Mouse (Mus musculus) embryonic facial prominence, embryonic 13.5 days (tissue): ENCODE data around the gene Prg2. TPM values are rescaled to one million over a fixed set of nuclear protein-coding genes. Genes with fewer than 3 reads are reported as not detected.

Experiments used
- ATAC-seq: fragments of 200-750 bp; cut with Nextera tagmentation; 2 replicates; pipeline ENCODE4 v1.8.0; 2017; ENCODE audit warnings: low read depth; ENCODE audit not compliant: insufficient number of reproducible peaks, insufficient read depth, low FRiP score, low TSS enrichment
- H3K27ac ChIP-seq: fragments of 300-500 bp; sonication (generic); 2 replicates; pipeline ENCODE4 v1.5.1; 2015; ENCODE audit warnings: moderate library complexity, mild to moderate bottlenecking, inconsistent platforms
- H3K27me3 ChIP-seq: fragments of 300-500 bp; sonication (generic); 2 replicates; pipeline ENCODE4 v1.6.1; 2015; ENCODE audit warnings: mild to moderate bottlenecking, inconsistent platforms
- H3K36me3 ChIP-seq: fragments of 300-500 bp; sonication (generic); 2 replicates; pipeline ENCODE4 v1.6.1; 2015; ENCODE audit warnings: mild to moderate bottlenecking, inconsistent platforms
- H3K4me1 ChIP-seq: fragments of 300-500 bp; sonication (generic); 2 replicates; pipeline ENCODE4 v1.6.1; 2015; ENCODE audit warnings: inconsistent platforms
- H3K4me2 ChIP-seq: fragments of 300-500 bp; sonication (generic); 2 replicates; pipeline ENCODE4 v1.6.1; 2015; ENCODE audit warnings: moderate library complexity, mild to moderate bottlenecking, inconsistent platforms
- H3K4me3 ChIP-seq: fragments of 300-500 bp; sonication (generic); 2 replicates; pipeline ENCODE4 v1.5.1; 2015; ENCODE audit warnings: mild to moderate bottlenecking, inconsistent platforms
- H3K9ac ChIP-seq: fragments of 300-500 bp; sonication (generic); 2 replicates; pipeline ENCODE4 v1.6.1; 2015; ENCODE audit warnings: mild to moderate bottlenecking, inconsistent platforms
- H3K9me3 ChIP-seq: fragments of 300-500 bp; sonication (generic); 2 replicates; pipeline ENCODE4 v1.6.1; 2016; ENCODE audit warnings: inconsistent platforms
- WGBS: fragments of 180-500 bp; shearing (Covaris S2); methylation state at CpG from one replicate; pipeline ENCODE4 v1.1.7; 2015; ENCODE audit warnings: mixed read lengths; 5-methylcytosine and 5-hydroxymethylcytosine counted together
- polyA plus RNA-seq: library from polyadenylated mRNA; unstranded; fragments of >200 nt; fragmentation: Nextera tagmentation; extraction: Ambion mirVana; gene quantifications from 2 replicates; pipeline ENCODE4 v1.2.1, GENCODE M21; 2015

Gene Prg2
- 0.44 and 0.94 TPM in 2 replicates for polyA plus RNA-seq

DNA sequence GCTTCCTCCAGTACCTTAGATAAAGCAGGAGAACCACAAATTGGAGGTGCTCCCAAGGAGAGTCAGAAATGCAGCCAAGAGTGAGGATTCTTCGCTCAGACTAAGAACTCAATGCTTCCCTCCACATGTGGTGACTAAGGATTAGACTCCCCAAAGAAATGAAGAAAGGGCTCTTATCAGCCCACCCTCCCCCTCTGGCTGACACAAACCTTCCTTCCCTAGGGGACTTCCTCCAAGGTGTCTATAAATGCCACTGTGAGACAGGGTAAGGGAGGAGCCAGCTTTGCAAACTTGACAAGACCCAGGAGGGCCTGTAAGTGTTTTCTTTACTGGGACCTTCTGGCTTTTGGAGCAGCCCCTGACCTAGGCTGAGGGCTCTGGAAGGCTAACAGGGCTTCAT lies at the start of gene Prg2:
Prg2 (plus strand) TSS at position 274 of the 400 bp plus-strand sequence.
- no peak within 1 kb of the TSS for H3K4me3 ChIP-seq
- H3K27me3 ChIP-seq, result no peaks in the 10 kb centered on the region
- WGBS, result 40% methylated on average over 1 of the region's 1 CpGs
- no peak within 1 kb of the TSS for H3K4me2 ChIP-seq
- no peaks in the 10 kb centered on the region for H3K36me3 ChIP-seq
- H3K9me3 ChIP-seq, result no peaks in the 10 kb centered on the region
- H3K9ac ChIP-seq, result no peak within 1 kb of the TSS
- ATAC-seq, result no peak
- no peak within 1 kb of the TSS for H3K27ac ChIP-seq
- H3K4me1 ChIP-seq, result no peaks in the 10 kb centered on the region

DNA sequence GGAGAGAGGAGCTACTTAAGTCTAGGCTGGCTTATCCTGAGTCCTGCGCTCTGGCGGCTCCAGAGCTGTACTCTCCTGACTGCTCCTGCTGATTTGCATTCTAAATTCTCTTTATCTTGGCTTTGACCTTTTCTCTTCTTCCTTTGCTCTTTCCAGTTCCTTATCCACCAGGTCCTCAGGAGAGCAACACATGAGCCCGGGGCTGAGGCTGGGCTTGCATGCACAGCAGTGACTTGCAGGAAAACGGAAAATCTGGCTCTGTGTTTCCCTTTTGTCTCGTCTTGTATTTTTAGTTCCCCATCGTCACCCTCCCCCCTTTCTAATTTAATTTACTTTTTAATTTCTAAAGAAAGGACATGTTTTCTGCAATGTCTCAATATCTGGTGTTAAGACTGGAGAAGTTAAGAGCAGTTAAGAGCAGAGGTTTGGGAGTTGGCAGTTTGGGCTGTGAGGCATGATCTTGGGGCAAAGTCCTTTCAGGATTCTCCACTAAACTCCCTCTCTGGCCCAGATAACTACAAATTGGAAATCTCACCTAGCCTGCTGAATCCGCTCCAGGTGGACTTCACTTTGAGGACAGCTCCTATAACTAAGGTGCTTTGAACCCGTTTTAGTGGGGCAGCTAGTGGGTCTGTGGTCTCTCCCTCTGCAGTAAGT lies 46.1 kb upstream of the Prg2 start:
- H3K27me3 ChIP-seq, result no peaks in the 10 kb centered on the region
- no peak overlapping the region for H3K4me3 ChIP-seq
- no peak overlapping the region for H3K4me2 ChIP-seq
- no peaks in the 10 kb centered on the region for H3K9me3 ChIP-seq
- H3K4me1 ChIP-seq, result peaks cover 23% of the 10 kb centered on the region
- no peak overlapping the region for H3K9ac ChIP-seq
- ATAC-seq, result no peak
- WGBS, result 65% methylated on average over 8 of the region's 8 CpGs
- H3K36me3 ChIP-seq, result no peaks in the 10 kb centered on the region
- H3K27ac ChIP-seq, result no peak overlapping the region

DNA sequence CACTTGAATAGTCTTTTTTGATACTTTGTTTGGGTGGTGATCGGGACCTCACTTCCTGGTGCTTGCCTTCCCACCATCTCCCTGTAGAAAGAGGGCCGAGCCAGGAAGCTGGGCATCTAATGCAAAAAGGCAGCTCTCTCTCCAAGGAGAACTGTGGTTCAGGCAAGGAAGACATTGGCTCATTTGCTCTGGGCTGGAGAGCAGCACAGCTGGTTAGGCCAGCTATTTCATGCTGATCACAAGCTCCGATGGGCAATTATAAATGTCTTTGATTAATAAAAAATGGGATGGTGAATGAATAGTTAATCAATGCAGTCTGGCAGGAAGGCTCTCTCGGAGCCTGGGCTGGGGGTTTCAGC lies 45.6 kb upstream of the Prg2 start:
- Histone ChIP-seq H3K27me3 (no peaks in the 10 kb centered on the region), H3K9me3 (no peaks in the 10 kb centered on the region), H3K4me2 (no peak overlapping the region), H3K4me1 (peaks cover 23% of the 10 kb centered on the region), H3K27ac (no peak overlapping the region), H3K4me3 (no peak overlapping the region), H3K9ac (no peak overlapping the region), H3K36me3 (no peaks in the 10 kb centered on the region)
- no peak for ATAC-seq
- 52% methylated on average over 4 of the region's 4 CpGs for WGBS

DNA sequence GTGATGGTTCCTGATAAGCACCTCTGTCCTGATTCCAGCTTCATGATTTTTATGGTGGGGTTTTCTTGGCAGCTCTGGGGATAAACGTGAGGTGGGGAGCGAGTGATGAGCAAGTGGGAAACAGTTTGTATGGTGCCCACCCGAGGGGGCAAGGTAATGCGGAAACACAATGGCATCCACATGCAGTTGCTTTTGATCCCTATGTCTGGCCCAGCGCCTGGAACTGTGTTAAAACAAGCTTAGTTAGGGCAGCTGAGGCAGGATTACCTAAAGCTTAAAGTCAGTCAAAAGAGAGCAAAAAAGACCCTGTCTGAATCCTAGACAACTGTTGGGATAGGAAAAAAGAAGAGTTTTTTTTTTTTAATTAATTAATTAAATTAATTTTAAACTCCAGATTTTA lies 45.2 kb upstream of the Prg2 start:
- ATAC-seq, result no peak
- Histone ChIP-seq H3K27me3 (no peaks in the 10 kb centered on the region), H3K4me3 (no peak overlapping the region), H3K36me3 (no peaks in the 10 kb centered on the region; the same call in 1 of the 2 replicates), H3K27ac (no peak overlapping the region), H3K9ac (no peak overlapping the region), H3K4me1 (peaks cover 23% of the 10 kb centered on the region), H3K4me2 (no peak overlapping the region), H3K9me3 (no peaks in the 10 kb centered on the region)
- WGBS, result 74% methylated on average over 5 of the region's 5 CpGs

DNA sequence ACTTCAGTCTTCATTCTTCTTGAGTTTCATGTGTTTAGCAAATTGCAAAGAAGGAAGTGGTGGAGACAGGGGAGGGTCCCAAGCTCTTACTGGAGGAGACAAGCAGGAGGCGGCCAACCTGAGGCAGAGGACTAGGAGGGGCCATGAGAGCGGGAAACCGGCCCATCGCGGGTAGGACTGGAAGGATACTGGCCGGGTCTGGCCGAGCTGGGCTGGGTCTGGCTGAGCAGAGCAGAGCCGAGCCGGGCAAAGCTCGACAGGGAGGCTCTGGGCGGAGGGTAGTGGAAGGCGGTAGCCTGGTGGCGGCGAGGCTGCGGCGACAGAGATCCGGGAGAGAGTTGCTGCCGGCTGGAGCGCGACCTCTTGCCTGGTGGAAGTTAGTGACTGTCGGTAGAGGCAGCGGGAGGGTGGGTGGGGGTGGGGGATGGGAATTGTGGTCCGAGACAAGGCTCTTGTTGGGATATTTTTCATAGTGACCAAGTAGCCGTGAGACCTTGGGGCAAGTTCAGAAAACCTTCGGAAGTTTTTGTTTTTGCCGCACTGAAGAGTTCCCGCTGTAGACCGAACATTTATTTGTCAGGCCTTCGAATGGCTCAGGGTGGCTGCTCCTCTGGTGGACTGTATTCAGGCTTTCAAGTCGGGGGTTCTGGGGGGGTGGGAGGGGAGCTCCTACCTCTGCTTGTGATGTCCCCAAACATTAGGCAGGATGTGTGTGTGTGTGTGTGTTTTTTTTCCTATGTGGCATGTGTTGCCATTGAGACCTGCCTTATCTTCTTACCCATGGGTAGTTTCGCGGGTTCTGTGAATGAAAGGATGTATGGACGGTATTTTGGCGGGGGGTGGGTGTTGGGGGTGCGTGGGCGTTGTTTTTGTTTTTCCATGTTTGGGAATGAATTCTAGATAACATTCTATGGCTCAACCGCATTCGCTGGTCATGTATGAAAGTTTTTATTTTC lies 43.5 kb upstream of the Prg2 start, which contains the start of gene Slc43a3:
Slc43a3 (plus strand) TSS at position 106 of the 956 bp plus-strand sequence.
- Histone ChIP-seq H3K27ac (peak within 1 kb of the TSS; percentile 60; the same call in 1 of the 2 replicates), H3K4me1 (peaks cover 23% of the 10 kb centered on the region), H3K9ac (peak within 1 kb of the TSS; percentile 77), H3K4me2 (peak within 1 kb of the TSS; percentile 65), H3K4me3 (peak within 1 kb of the TSS; percentile 54), H3K27me3 (no peaks in the 10 kb centered on the region), H3K36me3 (peaks cover 5% of the 10 kb centered on the region; the same call in 1 of the 2 replicates), H3K9me3 (no peaks in the 10 kb centered on the region)
- WGBS, result 17% methylated on average over 38 of the region's 38 CpGs
- peak; percentile 88 for ATAC-seq

DNA sequence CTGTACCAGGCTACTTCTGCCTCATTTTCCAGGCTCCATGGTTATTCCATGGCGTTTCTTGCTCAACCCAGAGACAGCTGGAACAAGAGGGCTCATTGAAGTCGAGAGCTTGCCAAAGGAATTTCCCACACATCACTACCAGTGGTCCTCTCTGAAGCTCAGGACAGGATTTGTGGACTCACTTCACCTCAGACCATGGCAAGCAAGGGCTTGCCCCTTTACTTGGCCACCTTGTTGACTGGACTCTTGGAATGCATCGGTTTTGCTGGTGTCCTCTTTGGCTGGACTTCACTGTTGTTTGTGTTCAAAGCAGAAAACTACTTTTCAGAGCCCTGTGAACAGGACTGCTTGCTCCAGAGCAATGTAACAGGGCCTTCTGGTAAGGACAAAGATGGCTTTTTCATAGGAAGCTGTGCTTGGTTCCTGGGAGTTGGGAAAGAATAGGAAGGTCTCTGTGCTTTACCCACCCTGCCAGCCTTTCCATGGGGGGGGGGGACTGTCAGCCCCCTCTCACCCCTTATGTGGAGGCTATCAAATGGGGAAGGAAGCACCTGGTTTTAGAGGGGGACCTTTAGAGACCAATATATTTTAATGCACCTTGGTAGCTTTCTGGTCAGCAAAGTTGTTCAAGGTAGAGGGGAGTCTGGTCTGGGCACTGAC lies 42.6 kb upstream of the Prg2 start:
- Histone ChIP-seq H3K4me1 (peaks cover 23% of the 10 kb centered on the region), H3K27ac (no peak overlapping the region), H3K9ac (peak overlapping the region; percentile 77), H3K4me3 (peak overlapping the region; percentile 54), H3K9me3 (no peaks in the 10 kb centered on the region), H3K4me2 (peak overlapping the region; percentile 65), H3K27me3 (no peaks in the 10 kb centered on the region), H3K36me3 (peaks cover 5% of the 10 kb centered on the region; the same call in 1 of the 2 replicates)
- 56% methylated on average over 3 of the region's 3 CpGs for WGBS
- no peak for ATAC-seq

DNA sequence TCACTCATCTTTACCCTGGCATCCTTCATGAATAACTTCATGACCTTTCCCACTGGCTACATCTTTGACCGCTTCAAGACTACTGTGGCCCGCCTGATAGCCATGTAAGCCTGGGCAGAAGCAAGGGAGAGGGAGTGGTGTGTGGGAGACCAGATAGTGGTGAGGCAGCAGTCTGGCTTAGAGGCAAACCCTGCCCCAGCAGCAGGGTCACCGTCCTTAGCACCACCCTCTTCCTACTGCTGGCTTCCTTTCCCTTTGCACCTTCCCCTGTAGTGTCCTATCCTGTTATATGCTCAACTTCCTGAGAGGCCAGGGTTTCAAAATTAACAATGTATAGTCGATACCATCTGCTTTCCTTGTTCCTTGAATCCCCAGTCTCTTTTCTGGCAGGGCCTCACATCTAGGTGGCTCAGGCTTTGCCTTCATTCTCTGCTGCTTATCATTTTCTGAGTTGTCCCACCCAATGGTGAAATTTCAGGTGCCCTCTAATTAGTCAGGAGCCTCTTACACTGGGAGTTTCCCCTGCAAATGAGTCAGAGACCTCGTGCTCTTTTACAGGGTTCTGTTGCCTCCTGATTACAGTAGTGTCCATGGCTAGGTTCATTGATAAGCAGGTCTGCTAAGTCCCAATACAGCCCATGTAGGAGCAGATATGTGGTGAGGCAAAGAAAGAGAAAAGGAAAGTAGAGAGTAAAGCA lies 41.9 kb upstream of the Prg2 start:
- H3K27me3 ChIP-seq, result no peaks in the 10 kb centered on the region

DNA sequence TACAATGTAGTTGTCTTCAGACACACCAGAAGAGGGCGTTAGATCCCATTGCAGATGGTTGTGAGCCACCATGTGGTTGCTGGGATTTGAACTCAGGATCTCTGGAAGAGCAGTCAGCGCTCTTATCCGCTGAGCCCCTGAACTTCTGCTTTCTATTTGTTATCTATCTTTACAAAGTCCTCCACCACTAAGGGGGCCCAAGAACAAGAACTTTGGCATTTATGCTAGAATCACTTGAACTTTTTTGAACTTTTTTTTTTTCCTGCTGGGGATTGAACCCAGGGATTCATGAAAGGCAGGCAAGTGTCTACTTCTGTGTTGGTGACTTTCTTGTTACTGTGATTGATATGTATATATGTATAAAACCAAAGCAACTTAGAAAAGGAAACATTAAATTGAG lies 41.0 kb upstream of the Prg2 start:
- no peak overlapping the region for H3K4me2 ChIP-seq
- WGBS, result 94% methylated on average over 3 of the region's 3 CpGs

More for the DNA sequence above, 41.9 kb upstream of the Prg2 start:
- Histone ChIP-seq H3K4me1 (peaks cover 23% of the 10 kb centered on the region), H3K4me3 (peak overlapping the region; percentile 54), H3K36me3 (peaks cover 5% of the 10 kb centered on the region; the same call in 1 of the 2 replicates), H3K27ac (no peak overlapping the region), H3K9ac (peak overlapping the region; percentile 77; the same call in 1 of the 2 replicates), H3K9me3 (no peaks in the 10 kb centered on the region), H3K4me2 (peak overlapping the region; percentile 65)
- ATAC-seq, result no peak
- WGBS, result 88% methylated on average over 5 of the region's 5 CpGs

DNA sequence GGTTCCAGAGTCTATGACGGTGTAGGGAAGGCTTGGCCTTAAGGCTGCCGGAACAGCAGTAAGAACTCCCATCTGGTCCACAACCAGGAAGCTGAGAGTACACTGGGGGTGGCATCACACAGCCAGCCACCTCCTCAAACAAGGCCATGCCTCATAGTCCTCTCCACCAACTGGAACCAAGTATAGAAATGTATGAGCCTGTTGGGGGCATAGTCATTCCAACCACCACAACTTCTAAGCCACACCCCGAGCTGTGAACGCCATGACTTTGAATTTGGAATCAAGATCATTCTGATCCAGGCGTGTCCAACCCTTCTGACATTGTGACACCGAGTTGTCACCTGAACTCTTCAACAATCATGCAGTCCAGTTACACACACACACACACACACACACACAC lies 40.5 kb upstream of the Prg2 start:
- H3K27me3 ChIP-seq, result no peaks in the 10 kb centered on the region
- 89% methylated on average over 6 of the region's 6 CpGs for WGBS
- H3K27ac ChIP-seq, result no peak overlapping the region
- no peak overlapping the region for H3K9ac ChIP-seq
- H3K9me3 ChIP-seq, result no peaks in the 10 kb centered on the region
- H3K4me3 ChIP-seq, result no peak overlapping the region
- peaks cover 8% of the 10 kb centered on the region; the same call in 1 of the 2 replicates for H3K36me3 ChIP-seq
- H3K4me1 ChIP-seq, result peaks cover 20% of the 10 kb centered on the region
- no peak overlapping the region for H3K4me2 ChIP-seq
- ATAC-seq, result no peak

More for the DNA sequence above, 41.0 kb upstream of the Prg2 start:
- no peak overlapping the region for H3K4me3 ChIP-seq
- peaks cover 5% of the 10 kb centered on the region; the same call in 1 of the 2 replicates for H3K36me3 ChIP-seq
- no peak overlapping the region for H3K27ac ChIP-seq
- no peak overlapping the region for H3K9ac ChIP-seq
- no peaks in the 10 kb centered on the region for H3K9me3 ChIP-seq
- no peak for ATAC-seq
- H3K27me3 ChIP-seq, result no peaks in the 10 kb centered on the region
- H3K4me1 ChIP-seq, result peaks cover 23% of the 10 kb centered on the region

DNA sequence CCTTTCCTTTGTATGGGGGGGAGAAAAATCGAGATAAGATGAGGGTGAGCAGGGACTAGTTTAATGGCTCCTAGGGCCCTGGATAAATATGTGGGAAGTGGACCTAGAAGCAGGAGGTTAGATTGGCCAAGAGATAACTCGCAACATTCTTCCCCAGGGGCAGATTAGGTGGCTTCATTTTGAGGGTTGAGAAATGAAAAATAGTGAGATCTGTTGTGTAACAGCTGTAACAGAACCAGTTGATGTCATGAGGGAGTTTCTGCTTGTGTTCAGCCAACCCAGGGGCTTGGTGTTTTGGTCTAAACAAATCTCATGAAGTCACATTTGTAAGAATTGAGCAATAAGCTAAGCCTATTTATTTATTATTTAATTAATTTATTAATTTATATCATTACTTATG lies 38.9 kb upstream of the Prg2 start:
- Histone ChIP-seq H3K9ac (no peak overlapping the region), H3K36me3 (peaks cover 18% of the 10 kb centered on the region), H3K4me2 (no peak overlapping the region), H3K27ac (no peak overlapping the region), H3K27me3 (no peaks in the 10 kb centered on the region), H3K4me1 (peaks cover 19% of the 10 kb centered on the region), H3K4me3 (no peak overlapping the region), H3K9me3 (no peaks in the 10 kb centered on the region)
- WGBS, result 73% methylated on average over 2 of the region's 2 CpGs
- no peak for ATAC-seq

DNA sequence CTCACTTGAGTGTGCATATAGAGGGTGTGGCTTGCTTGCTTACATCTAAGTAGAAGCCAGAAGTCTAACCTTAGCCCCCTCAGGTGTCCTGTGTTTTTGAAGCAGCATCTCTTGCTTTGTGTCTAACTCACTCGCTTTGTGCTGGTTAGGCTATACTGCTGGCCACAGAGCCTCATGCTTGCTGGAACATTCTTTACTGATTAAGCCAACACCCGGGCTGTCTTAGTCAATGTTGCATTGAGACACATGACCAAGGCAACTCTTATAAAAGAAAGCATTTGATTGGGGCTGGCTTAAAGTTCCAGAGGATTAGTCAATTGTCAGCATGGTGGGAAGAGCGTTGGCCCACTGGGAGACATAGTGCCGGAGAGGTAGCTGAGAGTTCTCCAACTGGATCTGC lies 38.5 kb upstream of the Prg2 start:
- Histone ChIP-seq H3K4me3 (no peak overlapping the region), H3K4me1 (peaks cover 19% of the 10 kb centered on the region), H3K27ac (no peak overlapping the region), H3K27me3 (no peaks in the 10 kb centered on the region), H3K36me3 (peaks cover 23% of the 10 kb centered on the region), H3K4me2 (no peak overlapping the region), H3K9me3 (no peaks in the 10 kb centered on the region), H3K9ac (no peak overlapping the region)
- ATAC-seq, result no peak
- WGBS, result 91% methylated on average over 4 of the region's 4 CpGs
